Mouse (Mus musculus) lung, postnatal 0 days (tissue): Measurements from ENCODE around the gene Gm20388.

Experiments used
- CTCF ChIP-seq: IDR thresholded peaks from 2 replicates; pipeline ENCODE4 v1.5.1; 2016; ENCODE audit warnings: antibody characterized with exemption, mild to moderate bottlenecking
- EP300 ChIP-seq: IDR thresholded peaks from 2 replicates; pipeline ENCODE4 v1.6.1; 2016; ENCODE audit warnings: antibody characterized with exemption, mild to moderate bottlenecking, control low read depth

- TF ChIP-seq EP300: peak; percentile 58
- TF ChIP-seq CTCF: no peak
Measured at GRCm38 (mm10) chr8:120261338-120262120, 350.9 kb downstream of the Gm20388 start.
